ENCODE assay signal across 8 mouse cellular contexts in genomic region chr5:91861440-91862187, GRCm38 (mm10).
A peak's percentile ranks its signal among the peaks of the same experiment; 100 is the strongest.
DNase-seq lines count a peak whose midpoint lies in the region; ATAC-seq lines count a peak whose summit lies in the region.

No protein-coding gene starts in this region.

- ATAC-seq in kidney, embryonic 16.5 days (ENCODE audit: low FRiP score, low TSS enrichment): peak; percentile 27; the same call in 1 of the 2 replicates

- H3K9me3 ChIP-seq in kidney, embryonic 16.5 days (ENCODE audit: low read length): no peaks in the 10 kb centered on the region

- H3K9ac ChIP-seq in kidney, embryonic 16.5 days (replicated peaks; ENCODE audit: low read length): no peak overlapping the region

- H3K4me3 ChIP-seq in kidney, embryonic 16.5 days (ENCODE audit: low read length): no peak overlapping the region

- peak; percentile 11 to 23 for DNase-seq in cerebellum, postnatal 36 days
- no peak for DNase-seq in cerebellum, adult 9-11 months
- DNase-seq in lung, postnatal 36 days: peak; percentile 10
- DNase-seq in lung, postnatal 25 days (ENCODE audit: low spot score): no peak
- peak; percentile 11 for DNase-seq in adrenal gland, postnatal 14 days
- DNase-seq in urinary bladder, postnatal 36 days (ENCODE audit: low spot score in 2 of 2): peak; percentile 24 to 27
- no peak for DNase-seq in gastrocnemius, postnatal 4 days (ENCODE audit: low spot score in 2 of 2)

- H3K4me2 ChIP-seq in kidney, embryonic 16.5 days (replicated peaks; ENCODE audit: low read depth, low read length): no peak overlapping the region

- H3K36me3 ChIP-seq in kidney, embryonic 16.5 days (ENCODE audit: insufficient read depth, low read length): no peaks in the 10 kb centered on the region

- no peaks in the 10 kb centered on the region for H3K27me3 ChIP-seq in kidney, embryonic 16.5 days (ENCODE audit: insufficient read depth, low read length)

- 70% methylated on average over 11 of the region's 11 CpGs for WGBS in kidney, embryonic 16.5 days

- no peak overlapping the region for H3K27ac ChIP-seq in kidney, embryonic 16.5 days (ENCODE audit: low read length)

- H3K4me1 ChIP-seq in kidney, embryonic 16.5 days (ENCODE audit: insufficient read depth, low read length): no peaks in the 10 kb centered on the region

Comparison
In these comparisons a context has a peak if more than half of its experiments do, and no peak if none do; other contexts are left out.
1. DNase-seq: peak in cerebellum, postnatal 36 days (2 of 2), lung, postnatal 36 days (single experiment), adrenal gland, postnatal 14 days (single experiment) and urinary bladder, postnatal 36 days (2 of 2); none in cerebellum, adult 9-11 months (single experiment), lung, postnatal 25 days (single experiment) and gastrocnemius, postnatal 4 days (0 of 2).